ENCODE assay signal across 38 mouse cellular contexts in the genomic region with DNA sequence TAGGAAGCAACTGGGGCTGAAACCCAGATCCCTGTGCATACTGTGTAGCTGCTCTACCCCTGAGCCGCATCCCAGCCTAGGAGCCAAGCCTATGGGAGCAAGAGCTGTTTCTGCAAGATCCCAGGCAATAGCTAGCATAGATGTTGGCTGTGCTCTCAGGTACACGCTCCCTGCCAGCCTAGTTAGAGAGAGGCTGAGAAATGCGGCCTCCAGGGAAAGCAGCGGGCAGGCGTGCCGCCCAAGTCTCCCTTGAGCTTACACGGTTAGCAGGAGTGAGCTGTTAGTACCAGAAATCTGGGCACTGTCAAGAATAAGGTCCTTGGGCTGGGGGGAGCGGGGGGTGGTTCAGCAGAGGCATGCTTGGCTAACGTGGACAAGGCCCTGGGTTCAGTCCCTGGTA. TPM values are rescaled to one million over a fixed set of nuclear protein-coding genes. Genes with fewer than 3 reads are reported as not detected.
"Had no signal": no experiment of that assay in that cellular context is flagged by ENCODE, and none has a peak within 500 bp of the region (broad histone marks: within the 10 kb centered on the region; RNA-seq: fewer than 3 reads in every experiment).

No protein-coding gene starts in this region.

- H3K4me3 ChIP-seq: heart, adult 2 months; heart, embryonic 13.5 days; heart, embryonic 15.5 days; kidney, embryonic 15.5 days; limb, embryonic 13.5 days; limb, embryonic 15.5 days; liver, embryonic 12.5 days had no signal

- H3K27me3 ChIP-seq: heart, embryonic 13.5 days; heart, embryonic 15.5 days; kidney, embryonic 15.5 days; limb, embryonic 13.5 days; limb, embryonic 15.5 days had no signal

- H3K4me2 ChIP-seq: heart, embryonic 11.5 days; heart, embryonic 13.5 days; heart, embryonic 15.5 days; hindbrain, embryonic 14.5 days; kidney, embryonic 15.5 days; limb, embryonic 13.5 days; limb, embryonic 15.5 days; liver, embryonic 12.5 days had no signal

- DNase-seq: gastrocnemius, postnatal 14 days; gastrocnemius, postnatal 36 days; heart, adult 11 months; heart, adult 2 months; heart, postnatal 14 days; heart, postnatal 36 days; kidney, adult 11 months; kidney, adult 2 months; kidney, adult 9 months; kidney, postnatal 14 days; kidney, postnatal 36 days; layer of hippocampus, adult 9-11 months; layer of hippocampus, postnatal 36 days; left cerebral cortex, postnatal 4 days had no signal

- H3K9me3 ChIP-seq: heart, embryonic 13.5 days; heart, embryonic 15.5 days; kidney, embryonic 15.5 days; limb, embryonic 13.5 days; limb, embryonic 15.5 days; liver, embryonic 12.5 days had no signal

- H3K27ac ChIP-seq: heart, adult 2 months; heart, embryonic 13.5 days; heart, embryonic 15.5 days; hindbrain, embryonic 14.5 days; kidney, embryonic 15.5 days; kidney, postnatal 0 days; limb, embryonic 13.5 days; limb, embryonic 15.5 days; liver, embryonic 12.5 days; liver, embryonic 14.5 days had no signal

- H3K9ac ChIP-seq: heart, embryonic 13.5 days; heart, embryonic 15.5 days; hindbrain, embryonic 14.5 days; kidney, embryonic 15.5 days; limb, embryonic 13.5 days; limb, embryonic 15.5 days; liver, embryonic 12.5 days; liver, embryonic 14.5 days had no signal

- ATAC-seq: hindbrain, embryonic 16.5 days; intestine, embryonic 16.5 days; liver, embryonic 12.5 days had no signal

- H3K4me1 ChIP-seq: limb, embryonic 13.5 days; liver, embryonic 12.5 days had no signal

RNA-seq across cellular contexts. Expression of a gene that starts 20.5 kb away (rescaled TPM):
- total RNA-seq: gastrocnemius, adult 18-20 months; gastrocnemius, adult 8-10 months; gastrocnemius, postnatal 14 days; gastrocnemius, postnatal 36 days; heart, adult 2 months; heart, postnatal 14 days; heart, postnatal 36 days; hematopoietic stem cell, adult 5-6 weeks; layer of hippocampus, adult 18-20 months; layer of hippocampus, adult 8-10 months; layer of hippocampus, postnatal 14 days; layer of hippocampus, postnatal 36 days; left cerebral cortex, adult 18-20 months; left cerebral cortex, adult 8-10 months; left cerebral cortex, postnatal 10 days; left cerebral cortex, postnatal 25 days; left cerebral cortex, postnatal 4 days; liver, adult 2 months had no signal
- polyA plus RNA-seq: heart, postnatal 0 days; hindbrain, embryonic 14.5 days had no signal

RNA-seq across cellular contexts. Expression of a gene that starts 36.9 kb away (rescaled TPM):
- total RNA-seq: gastrocnemius, adult 18-20 months; gastrocnemius, adult 8-10 months; gastrocnemius, postnatal 36 days; heart, postnatal 36 days; hematopoietic stem cell, adult 5-6 weeks had no signal
